Mouse (Mus musculus): Measurements from ENCODE around the gene Zer1. TPM values are rescaled to one million over a fixed set of nuclear protein-coding genes. Genes with fewer than 3 reads are reported as not detected.

Zer1 gene
- polyA plus RNA-seq, 1 experiment from 2014 or later = 8.7 TPM

- WGBS = 52% methylated on average over 6 of the region's 6 CpGs
- Histone ChIP-seq H3K27me3 (ENCODE audit: insufficient read depth, poor library complexity, severe bottlenecking) (no peaks in the 10 kb centered on the region; the same call in 1 of the 2 replicates), H3K27ac (no peak overlapping the region), H3K4me3 (no peak overlapping the region), H3K9me3 (no peaks in the 10 kb centered on the region), H3K36me3 (peaks cover 4% of the 10 kb centered on the region; the same call in 1 of the 2 replicates), H3K4me1 (replicated peaks) (peaks cover 14% of the 10 kb centered on the region)
- no peak for DNase-seq (ENCODE audit: low spot score)
Measured at GRCm38 (mm10) chr2:30051992-30052761, 72.2 kb downstream of the Zer1 start.

GRCm38 (mm10) chr2:30049831-30050230, 74.6 kb downstream of the Zer1 start:
- DNase-seq (ENCODE audit: low spot score) = no peak
- Histone ChIP-seq H3K36me3 (peaks cover 18% of the 10 kb centered on the region), H3K27ac (peak overlapping the region; percentile 99), H3K4me3 (no peak overlapping the region), H3K4me1 (replicated peaks) (peaks cover 8% of the 10 kb centered on the region), H3K27me3 (ENCODE audit: insufficient read depth, poor library complexity, severe bottlenecking) (no peaks in the 10 kb centered on the region; the same call in 1 of the 2 replicates), H3K9me3 (no peaks in the 10 kb centered on the region)
- 86% methylated on average over 3 of the region's 3 CpGs for WGBS

GRCm38 (mm10) chr2:30048699-30049388, 75.5 kb downstream of the Zer1 start, which contains the start of gene Wdr34:
Gene Wdr34, minus strand, starts transcription at chr2:30048881.
- H3K27ac ChIP-seq = peak within 1 kb of the TSS; percentile 99

GRCm38 (mm10) chr2:30048101-30048501, 76.3 kb downstream of the Zer1 start:
- Histone ChIP-seq H3K9me3 (no peaks in the 10 kb centered on the region), H3K4me3 (peak overlapping the region; percentile 61), H3K36me3 (peaks cover 22% of the 10 kb centered on the region), H3K27ac (peak overlapping the region; percentile 99), H3K27me3 (ENCODE audit: insufficient read depth, poor library complexity, severe bottlenecking) (no peaks in the 10 kb centered on the region; the same call in 1 of the 2 replicates), H3K4me1 (replicated peaks) (peaks cover 8% of the 10 kb centered on the region)
- WGBS = 64% methylated on average over 11 of the region's 11 CpGs
- DNase-seq (ENCODE audit: low spot score) = no peak

More at GRCm38 (mm10) chr2:30048699-30049388, 75.5 kb downstream of the Zer1 start, which contains the start of gene Wdr34:
- peak; percentile 98 for DNase-seq (ENCODE audit: low spot score)
- 1% methylated on average over 54 of the region's 54 CpGs for WGBS
- no peaks in the 10 kb centered on the region; the same call in 1 of the 2 replicates for H3K27me3 ChIP-seq (ENCODE audit: insufficient read depth, poor library complexity, severe bottlenecking)
- H3K9me3 ChIP-seq = no peaks in the 10 kb centered on the region
- peak within 1 kb of the TSS; percentile 61 for H3K4me3 ChIP-seq
- peaks cover 8% of the 10 kb centered on the region for H3K4me1 ChIP-seq (replicated peaks)
- peaks cover 22% of the 10 kb centered on the region for H3K36me3 ChIP-seq

Other genes starting within 250 kb of the Zer1 start
- 111 and 114 TPM in 2 replicates for gene Odf2, start 235.4 kb downstream of the Zer1 start, polyA plus RNA-seq (2016; fragmentation: Nextera tagmentation; extraction: Ambion mirVana)
- gene Gle1, start 189.2 kb downstream of the Zer1 start, polyA plus RNA-seq (2016; fragmentation: Nextera tagmentation; extraction: Ambion mirVana) = 73.7 and 79.2 TPM in 2 replicates
- gene Sptan1, start 159.0 kb downstream of the Zer1 start, polyA plus RNA-seq (2016; fragmentation: Nextera tagmentation; extraction: Ambion mirVana) = 115 and 120 TPM in 2 replicates
- gene Wdr34, start 75.7 kb downstream of the Zer1 start, polyA plus RNA-seq (2016; fragmentation: Nextera tagmentation; extraction: Ambion mirVana) = 27.3 and 36.7 TPM in 2 replicates
- gene Set, start 67.2 kb downstream of the Zer1 start, polyA plus RNA-seq (2016; fragmentation: Nextera tagmentation; extraction: Ambion mirVana) = 607 and 799 TPM in 2 replicates
- gene Pkn3, start 46.9 kb downstream of the Zer1 start, polyA plus RNA-seq (2016; fragmentation: Nextera tagmentation; extraction: Ambion mirVana) = 9.7 TPM in 2 replicates
- gene Zdhhc12, start 30.9 kb downstream of the Zer1 start, polyA plus RNA-seq (2016; fragmentation: Nextera tagmentation; extraction: Ambion mirVana) = 37.6 and 41.5 TPM in 2 replicates
- 6.9 and 10.2 TPM in 2 replicates for gene Tbc1d13, start 9.2 kb upstream of the Zer1 start, polyA plus RNA-seq (2016; fragmentation: Nextera tagmentation; extraction: Ambion mirVana)
- 15.9 and 17.5 TPM in 2 replicates for gene Endog, start 46.9 kb upstream of the Zer1 start, polyA plus RNA-seq (2016; fragmentation: Nextera tagmentation; extraction: Ambion mirVana)
- gene Spout1, start 53.9 kb upstream of the Zer1 start, polyA plus RNA-seq (2016; fragmentation: Nextera tagmentation; extraction: Ambion mirVana) = 79.7 and 87.6 TPM in 2 replicates
- 9.0 and 11.4 TPM in 2 replicates for gene Kyat1, start 81.3 kb upstream of the Zer1 start, polyA plus RNA-seq (2016; fragmentation: Nextera tagmentation; extraction: Ambion mirVana)
- gene Lrrc8a, start 113.1 kb upstream of the Zer1 start, polyA plus RNA-seq (2016; fragmentation: Nextera tagmentation; extraction: Ambion mirVana) = 38.3 and 43.4 TPM in 2 replicates
- 0.10 TPM in 1 of 2 replicates, not detected in the other for gene Gm28035, start 116.0 kb upstream of the Zer1 start, polyA plus RNA-seq (2016; fragmentation: Nextera tagmentation; extraction: Ambion mirVana)
- 3.1 and 5.5 TPM in 2 replicates for gene Phyhd1, start 141.6 kb upstream of the Zer1 start, polyA plus RNA-seq (2016; fragmentation: Nextera tagmentation; extraction: Ambion mirVana)
- gene Gm28038, start 156.5 kb upstream of the Zer1 start, polyA plus RNA-seq (2016; fragmentation: Nextera tagmentation; extraction: Ambion mirVana) = not detected in 2 replicates
- 25.7 and 26.6 TPM in 2 replicates for gene Dolk, start 161.7 kb upstream of the Zer1 start, polyA plus RNA-seq (2016; fragmentation: Nextera tagmentation; extraction: Ambion mirVana)
- 62.2 and 62.6 TPM in 2 replicates for gene Nup188, start 161.8 kb upstream of the Zer1 start, polyA plus RNA-seq (2016; fragmentation: Nextera tagmentation; extraction: Ambion mirVana)
- gene Sh3glb2, start 234.8 kb upstream of the Zer1 start, polyA plus RNA-seq (2016; fragmentation: Nextera tagmentation; extraction: Ambion mirVana) = 80.5 and 89.3 TPM in 2 replicates
- 29.7 and 33.6 TPM in 2 replicates for gene Miga2, start 239.6 kb upstream of the Zer1 start, polyA plus RNA-seq (2016; fragmentation: Nextera tagmentation; extraction: Ambion mirVana)